Mouse (Mus musculus) C3H10T1/2 (cell line): ENCODE measurements around the gene G6pc3. TPM values are rescaled to one million over a fixed set of nuclear protein-coding genes. Genes with fewer than 3 reads are reported as not detected.

Source experiments
- polyA plus RNA-seq, 2 experiments: library from polyadenylated mRNA; unstranded; fragments of >200 nt; fragmentation: generic; extraction: Trizol; gene quantifications; one replicate each; pipeline ENCODE4 v1.2.1; 2012; ENCODE audit warnings: missing spikeins in 2 of 2

The G6pc3 gene
- polyA plus RNA-seq, result 100 to 1,000 TPM in 1 of 2 experiments, 10 to 100 TPM in 1; 80.3 to 103 TPM

DNA sequence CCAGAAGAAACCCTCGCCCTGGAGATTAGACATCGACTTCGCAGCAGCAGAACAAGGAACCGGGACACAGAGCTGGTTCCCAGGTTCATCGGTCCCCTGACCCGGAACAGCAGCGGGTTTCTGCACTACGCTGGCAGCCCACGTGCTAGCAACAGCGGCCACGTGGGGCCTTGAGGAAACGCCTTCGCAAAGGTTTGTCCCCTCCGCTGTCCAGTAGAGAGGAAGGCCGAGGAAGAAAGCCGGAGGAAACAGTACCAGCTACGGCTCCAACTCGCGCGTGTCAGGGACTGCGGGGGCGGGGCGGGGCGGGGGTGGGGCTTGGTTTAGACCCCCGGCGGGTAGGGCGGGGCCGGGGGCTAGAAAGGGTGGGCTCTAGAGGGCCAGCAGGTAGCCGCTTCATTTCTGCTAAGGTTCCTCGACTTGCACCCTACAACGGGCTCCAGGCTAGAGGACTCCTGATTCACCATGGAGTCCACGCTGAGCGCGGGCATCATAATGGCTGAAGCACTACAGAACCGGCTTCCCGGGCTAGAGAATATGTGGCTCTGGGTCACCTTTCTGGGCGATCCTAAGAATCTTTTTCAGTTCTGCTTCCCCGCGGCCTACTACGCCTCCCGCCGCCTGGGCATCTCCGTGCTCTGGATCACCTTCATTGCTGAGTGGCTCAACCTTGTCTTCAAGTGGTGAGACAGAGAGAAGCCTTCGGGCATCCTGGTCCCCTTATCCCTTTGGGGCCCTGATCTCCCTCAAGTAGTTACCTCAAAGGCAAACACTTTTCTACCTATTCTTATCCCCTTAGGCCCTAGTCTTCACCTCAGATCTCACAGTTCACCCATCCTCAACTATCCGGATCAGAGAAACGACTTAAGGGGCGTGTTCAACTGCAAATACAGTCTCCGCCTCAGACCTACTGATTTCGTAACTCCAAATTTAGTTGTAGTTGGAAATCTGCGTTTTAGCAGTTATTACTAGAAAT is at the start of gene G6pc3:
Gene G6pc3 (plus strand): TSS at position 160 of the 976 bp plus-strand sequence.

DNA sequence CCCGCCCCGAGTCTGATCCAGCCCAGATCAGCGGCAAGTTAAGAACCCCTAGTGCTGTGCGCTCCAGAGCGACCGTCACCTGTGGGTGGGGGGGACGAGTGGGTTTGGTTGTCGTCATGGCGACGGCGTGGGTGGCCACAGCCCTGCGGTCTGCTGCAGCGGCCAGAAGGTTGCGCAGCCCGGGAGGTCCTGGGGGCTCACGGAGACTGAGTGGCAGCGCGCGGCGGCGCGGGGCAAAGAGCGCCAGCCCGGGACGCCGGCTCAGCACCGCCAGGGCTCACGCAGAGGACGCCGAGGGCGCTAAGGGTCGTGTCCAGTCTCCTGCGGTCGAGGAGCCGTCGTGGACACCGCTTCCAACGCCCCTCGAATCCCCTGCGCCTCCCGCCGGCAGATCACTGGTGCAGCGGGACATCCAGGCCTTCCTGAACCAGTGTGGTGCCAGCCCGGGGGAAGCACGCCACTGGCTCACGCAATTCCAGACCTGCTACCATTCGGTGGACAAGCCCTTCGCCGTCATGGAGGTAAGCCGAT is 43.9 kb upstream of the G6pc3 start, which contains the start of gene Nags:
Gene Nags (plus strand): TSS at position 43 of the 531 bp plus-strand sequence.

DNA sequence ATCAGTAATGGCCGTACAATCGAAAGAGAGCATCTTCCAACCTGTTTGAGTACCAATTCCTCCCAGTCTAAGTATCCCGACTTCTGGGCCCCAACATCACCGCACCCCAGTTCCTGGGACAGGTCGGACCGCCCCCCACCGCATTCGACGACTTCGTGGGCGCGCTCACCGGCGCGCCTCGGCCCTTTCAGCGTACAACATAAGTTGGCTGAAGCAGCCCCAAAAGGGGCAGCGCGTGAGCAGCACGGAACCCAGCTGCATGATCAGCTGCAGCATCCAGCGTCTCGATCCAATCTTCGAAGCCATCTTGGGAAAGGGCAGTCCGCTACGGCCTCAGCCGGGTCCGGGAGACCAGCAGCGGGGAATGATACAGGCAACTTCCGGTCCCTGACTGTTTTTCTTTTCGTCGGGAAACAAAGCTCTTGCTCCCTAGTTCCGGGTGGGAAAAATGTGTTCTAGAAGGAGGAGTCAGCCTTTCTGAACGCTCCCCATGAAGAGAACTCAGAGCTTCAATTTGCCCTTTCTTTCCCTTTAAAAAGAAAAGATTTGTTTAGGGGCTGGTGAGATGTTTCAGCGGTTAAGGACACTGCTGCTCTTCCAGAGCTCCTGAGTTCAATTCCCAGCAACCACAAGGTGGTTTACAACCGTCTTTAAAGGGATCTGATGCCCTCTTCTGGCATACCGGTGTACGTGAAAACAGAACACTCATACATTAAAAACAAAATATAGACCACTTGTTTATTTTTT is 33.2 kb upstream of the G6pc3 start, which contains the start of gene Tmem101:
Gene Tmem101 (minus strand): TSS at position 366 of the 747 bp plus-strand sequence.

DNA sequence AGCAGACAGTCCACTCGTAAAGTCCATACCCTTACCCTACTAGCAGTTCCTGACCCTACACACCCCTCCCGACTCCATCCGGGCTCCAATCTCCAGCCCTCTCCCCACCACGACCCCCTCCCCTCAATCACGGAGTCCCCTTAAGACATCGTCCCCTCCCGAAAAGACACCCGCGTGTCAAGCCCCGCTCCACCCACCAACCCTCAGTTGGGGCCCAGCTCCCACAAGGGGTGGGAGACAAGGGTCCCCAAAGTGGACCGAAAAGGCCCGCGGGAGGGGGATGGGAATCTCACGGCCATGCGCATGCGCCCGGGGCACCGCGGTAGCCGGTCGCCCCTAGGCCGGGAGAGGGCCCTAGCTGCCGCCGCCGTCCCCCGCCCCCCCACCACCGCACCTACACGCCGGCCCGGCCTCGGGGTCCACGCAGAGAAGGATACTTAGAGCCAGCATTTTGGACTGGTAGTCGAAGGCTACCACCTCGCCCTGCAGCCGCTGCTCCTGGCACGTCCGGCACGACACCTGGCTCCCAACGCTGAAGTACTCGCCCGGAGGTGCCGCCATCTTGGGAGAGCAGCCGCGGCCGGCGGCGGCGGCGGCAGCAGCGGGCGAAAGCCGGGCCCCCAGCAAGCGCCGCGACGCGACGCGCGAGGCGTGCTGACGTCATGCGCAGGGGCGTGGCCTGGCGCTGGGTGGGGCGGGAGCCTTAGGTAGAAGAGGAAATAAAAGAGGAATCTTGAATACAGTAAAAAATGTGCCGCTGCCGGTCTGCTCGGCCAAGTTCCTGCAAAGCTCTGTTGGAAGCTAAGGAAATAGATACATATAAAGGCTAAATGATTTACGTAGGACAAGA is 4.5 kb upstream of the G6pc3 start, which contains the start of gene Lsm12:
Gene Lsm12 (minus strand): TSS at position 651 of the 850 bp plus-strand sequence.

DNA sequence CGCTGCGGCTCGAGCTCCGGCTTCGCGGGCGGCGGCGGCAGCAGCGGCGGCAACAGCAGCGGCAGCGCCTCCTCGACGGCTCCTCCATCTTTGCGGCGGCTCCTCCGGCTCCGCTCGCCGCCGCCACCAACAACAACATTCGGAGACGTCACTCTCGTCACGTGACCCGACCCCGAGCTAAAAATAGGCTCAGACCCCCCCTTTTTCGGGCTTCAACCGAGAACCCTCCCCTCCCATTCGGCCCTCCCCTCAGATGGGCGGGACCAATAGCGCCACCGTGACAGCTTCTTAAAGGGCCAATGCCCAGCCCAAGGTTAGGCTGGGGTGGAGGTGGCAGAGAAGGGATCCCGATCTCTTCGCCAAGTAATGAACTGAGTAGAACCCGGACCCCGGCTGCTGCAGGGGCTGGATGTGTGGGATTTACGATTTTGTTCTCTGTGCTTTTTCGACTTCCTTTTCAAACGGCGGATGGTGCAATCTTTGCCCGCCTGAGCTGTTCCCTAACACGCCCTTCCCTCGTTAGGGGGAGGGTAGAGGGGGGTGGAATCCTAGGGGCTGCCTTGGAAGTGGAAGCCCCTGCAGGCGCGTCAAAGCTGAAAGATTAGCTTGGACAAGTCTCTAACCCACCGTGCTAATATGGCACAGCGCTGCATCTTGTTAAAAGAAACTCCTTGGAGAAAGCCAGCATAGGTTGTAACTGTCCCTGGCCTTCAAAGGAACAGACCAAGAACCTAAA is 40.8 kb downstream of the G6pc3 start, which contains the start of gene Hdac5:
Gene Hdac5 (minus strand): TSS at position 161 of the 736 bp plus-strand sequence.

Other genes with a start within 250 kb of the G6pc3 start
- gene Sost, start 222.6 kb upstream of the G6pc3 start, polyA plus RNA-seq, result not detected
- gene Cfap97d1, start 205.3 kb upstream of the G6pc3 start, polyA plus RNA-seq, result not detected
- 10 to 100 TPM in 1 of 2 experiments, 1 to 10 TPM in 1; 6.4 to 11.8 TPM for gene Dusp3, start 202.6 kb upstream of the G6pc3 start, polyA plus RNA-seq
- under 1 TPM; 0.02 to 0.05 TPM for gene Mpp3, start 161.2 kb upstream of the G6pc3 start, polyA plus RNA-seq
- gene Cd300lg, start 148.1 kb upstream of the G6pc3 start, polyA plus RNA-seq, result under 1 TPM in 1 of 2 experiments, not detected in 1; 0.02 TPM
- 10 to 100 TPM in 1 of 2 experiments, 1 to 10 TPM in 1; 3.8 to 15.4 TPM for gene Mpp2, start 101.1 kb upstream of the G6pc3 start, polyA plus RNA-seq
- not detected for gene Ppy, start 88.3 kb upstream of the G6pc3 start, polyA plus RNA-seq
- gene Pyy, start 81.8 kb upstream of the G6pc3 start, polyA plus RNA-seq, result not detected
- not detected for gene Nags, start 44.1 kb upstream of the G6pc3 start, polyA plus RNA-seq
- 10 to 100 TPM; 24.0 to 44.0 TPM for gene Tmem101, start 33.2 kb upstream of the G6pc3 start, polyA plus RNA-seq
- 10 to 100 TPM; 17.9 to 37.4 TPM for gene Lsm12, start 4.3 kb upstream of the G6pc3 start, polyA plus RNA-seq
- gene Hdac5, start 40.5 kb downstream of the G6pc3 start, polyA plus RNA-seq, result 100 to 1,000 TPM; 104 to 125 TPM
- gene BC030867, start 59.3 kb downstream of the G6pc3 start, polyA plus RNA-seq, result 10 to 100 TPM in 1 of 2 experiments, 1 to 10 TPM in 1; 9.6 to 23.1 TPM
- under 1 TPM in 1 of 2 experiments, not detected in 1; 0.02 TPM for gene Asb16, start 79.1 kb downstream of the G6pc3 start, polyA plus RNA-seq
- 10 to 100 TPM; 21.1 to 73.1 TPM for gene Tmub2, start 95.3 kb downstream of the G6pc3 start, polyA plus RNA-seq
- gene Atxn7l3, start 107.0 kb downstream of the G6pc3 start, polyA plus RNA-seq, result 10 to 100 TPM; 20.5 to 42.9 TPM
- gene Ubtf, start 130.1 kb downstream of the G6pc3 start, polyA plus RNA-seq, result 10 to 100 TPM; 31.9 to 89.4 TPM
- not detected for gene Slc4a1, start 176.6 kb downstream of the G6pc3 start, polyA plus RNA-seq
- 1 to 10 TPM; 4.3 to 7.9 TPM for gene Rundc3a, start 203.8 kb downstream of the G6pc3 start, polyA plus RNA-seq
- gene Slc25a39, start 218.3 kb downstream of the G6pc3 start, polyA plus RNA-seq, result 100 to 1,000 TPM; 249 to 543 TPM
- 100 to 1,000 TPM; 147 to 420 TPM for gene Grn, start 240.7 kb downstream of the G6pc3 start, polyA plus RNA-seq